Mouse (Mus musculus) MEL (cell line): ENCODE measurements around the gene Abcd1.

Source experiments
- BHLHE40 ChIP-seq: IDR thresholded peaks from 2 replicates; pipeline ENCODE4 v1.6.1; 2012; ENCODE audit warnings: low read depth, mild to moderate bottlenecking, inconsistent platforms, low read length, improper control_type of control experiment, borderline replicate concordance
- CTCF ChIP-seq, 3 experiments: IDR thresholded peaks in 2 of 3; conservative IDR thresholded peaks in 1 of 3; 2 replicates each; pipeline ENCODE4 v1.5.1; 2011 to 2012; ENCODE audit warnings: low read length in 3 of 3, low read depth in 2 of 3, mild to moderate bottlenecking in 2 of 3, improper control_type of control experiment in 1 of 3, inconsistent platforms in 1 of 3, mixed read lengths in 1 of 3, moderate library complexity in 1 of 3; ENCODE audit not compliant: control insufficient read depth in 1 of 3, insufficient read depth in 1 of 3, poor library complexity in 1 of 3, severe bottlenecking in 1 of 3
- ELF1 ChIP-seq: IDR thresholded peaks from 2 replicates; pipeline ENCODE4 v1.6.1; 2014; ENCODE audit warnings: low read depth, mild to moderate bottlenecking, inconsistent platforms, low read length, improper control_type of control experiment, moderate library complexity
- MAX ChIP-seq: IDR thresholded peaks from 2 replicates; pipeline ENCODE4 v1.6.1; 2011; ENCODE audit warnings: low read length, improper control_type of control experiment
- MXI1 ChIP-seq: IDR thresholded peaks from 2 replicates; pipeline ENCODE4 v1.6.1; 2011; ENCODE audit warnings: mild to moderate bottlenecking, low read depth, low read length, improper control_type of control experiment
- NRF1 ChIP-seq: IDR thresholded peaks from 2 replicates; pipeline ENCODE4 v1.6.1; 2014; ENCODE audit warnings: low read depth, mild to moderate bottlenecking, inconsistent platforms, low read length, improper control_type of control experiment, moderate library complexity; ENCODE audit not compliant: poor library complexity, insufficient read depth, severe bottlenecking
- POLR2A ChIP-seq, 2 experiments: IDR thresholded peaks; 2 replicates each; pipeline ENCODE4 v1.6.1; 2011 to 2012; ENCODE audit warnings: low read length in 2 of 2, mild to moderate bottlenecking in 2 of 2, control low read depth in 1 of 2, improper control_type of control experiment in 1 of 2, low read depth in 1 of 2, moderate library complexity in 1 of 2; ENCODE audit not compliant: control insufficient read depth in 1 of 2, insufficient read depth in 1 of 2, poor library complexity in 1 of 2
- POLR2AphosphoS5 ChIP-seq: IDR thresholded peaks from 2 replicates; pipeline ENCODE4 v1.6.1; 2012; ENCODE audit warnings: low read depth, borderline replicate concordance, mild to moderate bottlenecking, inconsistent platforms, low read length, moderate library complexity, mixed read lengths
- SIN3A ChIP-seq: IDR thresholded peaks from 2 replicates; pipeline ENCODE4 v1.6.1; 2012; ENCODE audit warnings: low read length, improper control_type of control experiment, inconsistent platforms
- UBTF ChIP-seq: IDR thresholded peaks from 2 replicates; pipeline ENCODE4 v1.6.1; 2012; ENCODE audit warnings: low read depth, mild to moderate bottlenecking, inconsistent platforms, low read length, improper control_type of control experiment, moderate library complexity, borderline replicate concordance; ENCODE audit not compliant: insufficient read depth
- ZKSCAN1 ChIP-seq: IDR thresholded peaks from 2 replicates; pipeline ENCODE4 v1.6.1; 2012; ENCODE audit warnings: low read depth, mild to moderate bottlenecking, inconsistent platforms, low read length, improper control_type of control experiment, moderate library complexity
- ZNF384 ChIP-seq: IDR thresholded peaks from 2 replicates; pipeline ENCODE4 v1.6.1; 2012; ENCODE audit warnings: low read depth, mild to moderate bottlenecking, inconsistent platforms, low read length, improper control_type of control experiment

GRCm38 (mm10) chrX:73672879-73673618, 43.3 kb upstream of the Abcd1 start, which contains the start of gene Slc6a8:
- TF ChIP-seq CTCF (IDR thresholded peaks at IDR 0.05 in 2 of 3, conservative IDR thresholded peaks at IDR 0.05 in 1 of 3; ENCODE audit: control insufficient read depth in 1 of 3, insufficient read depth in 1 of 3, low read depth in 2 of 3, low read length in 3 of 3, poor library complexity in 1 of 3, severe bottlenecking in 1 of 3) (no peak), ELF1 (no peak), POLR2A (IDR thresholded peaks at IDR 0.05; ENCODE audit: control insufficient read depth in 1 of 2, insufficient read depth in 1 of 2, low read depth in 1 of 2, low read length in 2 of 2, poor library complexity in 1 of 2) (peak; percentile 34 to 46; a peak in 2 of 4 replicates), ZNF384 (no peak), BHLHE40 (no peak), POLR2AphosphoS5 (no peak), ZKSCAN1 (no peak), SIN3A (no peak), MXI1 (no peak), NRF1 (no peak), MAX (no peak), UBTF (no peak)
